ENCODE assay signal across 28 mouse cellular contexts in the genomic region with DNA sequence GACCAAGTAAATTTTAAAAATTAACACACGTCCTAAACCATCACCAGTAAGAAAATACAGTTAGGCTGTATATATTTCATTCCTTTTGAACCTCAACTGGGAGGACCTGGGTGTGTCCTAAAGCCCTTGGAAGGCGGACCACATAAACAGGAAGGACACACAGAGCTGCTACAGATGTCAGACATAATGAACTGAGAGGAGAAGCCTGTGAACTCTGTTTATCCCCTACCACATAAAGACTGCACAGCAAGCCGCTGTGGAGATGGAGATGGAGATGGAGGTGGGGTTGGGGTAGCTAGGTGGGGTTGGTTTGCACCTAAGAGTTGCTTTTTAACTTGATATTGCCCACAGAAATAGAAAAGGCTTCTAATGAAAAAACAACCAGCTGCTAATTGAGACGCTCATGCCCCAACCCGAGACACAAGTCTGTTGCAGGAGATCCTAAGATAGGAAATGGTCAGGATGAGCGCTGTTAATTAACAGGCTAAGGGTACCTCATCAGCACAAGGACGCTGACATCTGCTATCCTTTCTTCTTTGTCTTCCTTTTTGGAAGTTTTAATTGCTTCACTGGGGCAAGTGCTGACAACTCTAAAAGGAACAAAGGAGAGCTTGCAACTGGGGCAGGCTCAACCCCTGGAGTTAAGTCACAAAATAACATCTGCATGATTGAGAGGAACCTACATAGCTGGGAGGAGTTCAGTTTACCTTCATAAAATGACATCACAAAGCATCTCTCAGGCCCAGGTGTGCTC.
DNase-seq lines count a peak whose midpoint lies in the region; ATAC-seq and TF ChIP-seq lines count a peak whose summit lies in the region.
"Had no signal": no experiment of that assay in that cellular context is flagged by ENCODE, and none has a peak within 500 bp of the region (broad histone marks: within the 10 kb centered on the region; RNA-seq: fewer than 3 reads in every experiment).

No protein-coding gene starts in this region.

- peaks cover 9% of the 10 kb centered on the region; the same call in 1 of the 2 replicates for H3K4me1 ChIP-seq in lung, embryonic 14.5 days (ENCODE audit: insufficient read depth)
- no peaks in the 10 kb centered on the region; the same call in 1 of the 2 replicates for H3K4me1 ChIP-seq in lung, adult 2 months (ENCODE audit: control insufficient read depth, insufficient read depth, low read length)
- H3K4me1 ChIP-seq in ES-E14 (ENCODE audit: control insufficient read depth in 2 of 2, insufficient read depth in 2 of 2, low read length in 2 of 2, poor library complexity in 1 of 2), result peaks cover 2 to 5% of the 10 kb centered on the region in 2 experiments; a peak in 2 of 4 replicates
- H3K4me1 ChIP-seq in embryonic facial prominence, embryonic 15.5 days, result peaks cover 13% of the 10 kb centered on the region
- H3K4me1 ChIP-seq: heart, embryonic 12.5 days; liver, embryonic 12.5 days had no signal

- no peak overlapping the region for H3K9ac ChIP-seq in lung, embryonic 14.5 days
- H3K9ac ChIP-seq in ES-E14 (ENCODE audit: insufficient read depth, low read depth, low read length, poor library complexity, severe bottlenecking), result no peak overlapping the region
- H3K9ac ChIP-seq in embryonic facial prominence, embryonic 15.5 days, result no peak overlapping the region
- H3K9ac ChIP-seq: heart, embryonic 12.5 days; hindbrain, embryonic 14.5 days; liver, embryonic 12.5 days; liver, postnatal 0 days; midbrain, embryonic 13.5 days; neural tube, embryonic 13.5 days had no signal

- TF ChIP-seq CTCF in lung, embryonic 14.5 days (IDR thresholded peaks at IDR 0.05; ENCODE audit: low read depth), result no peak
- no peak for TF ChIP-seq CTCF in lung, adult 2 months (IDR thresholded peaks at IDR 0.05; ENCODE audit: insufficient read depth, low read length)

- no peaks in the 10 kb centered on the region for H3K9me3 ChIP-seq in lung, embryonic 14.5 days (ENCODE audit: low read depth, low read length)
- no peaks in the 10 kb centered on the region for H3K9me3 ChIP-seq in ES-E14 (ENCODE audit: control insufficient read depth, insufficient read depth, low read depth, low read length)
- no peaks in the 10 kb centered on the region for H3K9me3 ChIP-seq in embryonic facial prominence, embryonic 15.5 days (replicated peaks)
- H3K9me3 ChIP-seq: forebrain, embryonic 10.5 days; heart, embryonic 12.5 days; liver, embryonic 12.5 days; midbrain, embryonic 13.5 days; neural tube, embryonic 13.5 days had no signal

- 42% methylated on average over 7 of the region's 7 CpGs for WGBS in lung, embryonic 14.5 days
- 46% methylated on average over 7 of the region's 7 CpGs for WGBS in lung, adult 2 months
- 62% methylated on average over 7 of the region's 7 CpGs for WGBS in embryonic facial prominence, embryonic 15.5 days

- no peaks in the 10 kb centered on the region for H3K36me3 ChIP-seq in lung, embryonic 14.5 days (ENCODE audit: insufficient read depth)
- H3K36me3 ChIP-seq in ES-E14 (ENCODE audit: control insufficient read depth, insufficient read depth, low read length, poor library complexity, severe bottlenecking), result no peaks in the 10 kb centered on the region
- H3K36me3 ChIP-seq in embryonic facial prominence, embryonic 15.5 days, result no peaks in the 10 kb centered on the region
- H3K36me3 ChIP-seq: forebrain, embryonic 10.5 days; heart, embryonic 12.5 days; liver, embryonic 12.5 days; midbrain, embryonic 13.5 days; neural tube, embryonic 13.5 days had no signal

- no peak overlapping the region for H3K27ac ChIP-seq in lung, embryonic 14.5 days (ENCODE audit: low read depth)
- H3K27ac ChIP-seq in ES-E14 (ENCODE audit: insufficient read depth, low read depth, low read length, poor library complexity, severe bottlenecking), result 0 out of 2 replicates have a peak overlapping the region, but pooled peaks have one; percentile 44
- peak overlapping the region; percentile 51 for H3K27ac ChIP-seq in embryonic facial prominence, embryonic 15.5 days (replicated peaks)
- H3K27ac ChIP-seq: forebrain, embryonic 10.5 days; hindbrain, embryonic 14.5 days; layer of hippocampus, adult 2 months; liver, embryonic 12.5 days; neural tube, embryonic 13.5 days had no signal

- peak; percentile 74 for ATAC-seq in lung, embryonic 14.5 days (ENCODE audit: insufficient read depth)
- ATAC-seq in embryonic facial prominence, embryonic 15.5 days (ENCODE audit: insufficient number of reproducible peaks, low FRiP score, low TSS enrichment, low read depth), result no peak
- ATAC-seq: forebrain, embryonic 16.5 days; intestine, postnatal 0 days; liver, embryonic 12.5 days; liver, postnatal 0 days; midbrain, embryonic 13.5 days; Patski had no signal

- no peak overlapping the region for H3K4me2 ChIP-seq in lung, embryonic 14.5 days
- H3K4me2 ChIP-seq in embryonic facial prominence, embryonic 15.5 days (replicated peaks), result no peak overlapping the region
- H3K4me2 ChIP-seq: heart, embryonic 12.5 days; hindbrain, embryonic 14.5 days; liver, embryonic 12.5 days; midbrain, embryonic 13.5 days; neural tube, embryonic 13.5 days had no signal

- in situ Hi-C loops in ES-E14 (cut with MboI; ENCODE audit: low sequenced_read_pairs in 2 of 2, unreplicated experiment in 2 of 2), result loop anchor here in 1 of 2 experiments (25.0 kb wide), 1 partner anchor 476 kb away; the partner anchor contains the start of gene Tgfb2

- no peak overlapping the region for H3K4me3 ChIP-seq in lung, embryonic 14.5 days (ENCODE audit: low read depth, low read length)
- H3K4me3 ChIP-seq in lung, adult 2 months (replicated peaks; ENCODE audit: extremely low read depth, low read depth, low read length), result no peak overlapping the region
- H3K4me3 ChIP-seq in ES-E14 (ENCODE audit: insufficient read depth in 1 of 2, low read depth in 1 of 2, low read length in 2 of 2, poor library complexity in 1 of 2, severe bottlenecking in 1 of 2), result no peak overlapping the region
- no peak overlapping the region for H3K4me3 ChIP-seq in embryonic facial prominence, embryonic 15.5 days (replicated peaks)
- H3K4me3 ChIP-seq: forebrain, embryonic 10.5 days; heart, embryonic 12.5 days; layer of hippocampus, adult 2 months; liver, embryonic 12.5 days; midbrain, embryonic 13.5 days; neural tube, embryonic 13.5 days had no signal

- DNase-seq in lung, embryonic 14.5 days, result peak; percentile 78
- no peak for DNase-seq in lung, adult 2 months
- peak; percentile 30 for DNase-seq in ES-E14 (ENCODE audit: low read depth, low spot score)
- DNase-seq in lung, postnatal 36 days, result peak; percentile 9
- DNase-seq in spleen, postnatal 10 days (ENCODE audit: low spot score in 2 of 2), result no peak
- no peak for DNase-seq in adrenal gland, postnatal 25 days
- no peak for DNase-seq in cerebellum, postnatal 25 days
- DNase-seq: B cell, adult 2 months; cerebellum, adult 2 months; cerebellum, postnatal 14 days; gastrocnemius, postnatal 14 days; kidney, adult 9 months; kidney, postnatal 25 days; left cerebral cortex, postnatal 4 days; liver, postnatal 0 days; right cerebral cortex, postnatal 25 days; thymus, postnatal 14 days had no signal

- no peaks in the 10 kb centered on the region for H3K27me3 ChIP-seq in lung, embryonic 14.5 days (ENCODE audit: insufficient read depth, low read length)
- H3K27me3 ChIP-seq in embryonic facial prominence, embryonic 15.5 days, result no peaks in the 10 kb centered on the region
- H3K27me3 ChIP-seq: heart, embryonic 12.5 days; liver, embryonic 12.5 days; midbrain, embryonic 13.5 days; neural tube, embryonic 13.5 days; Patski had no signal

- no peak for TF ChIP-seq POLR2A in lung, adult 2 months (IDR thresholded peaks at IDR 0.05; ENCODE audit: borderline replicate concordance, extremely low read depth, low read depth, low read length)

TF ChIP-seq in ES-E14, 5 proteins besides CTCF, POLR2A, EP300 and RAD21:
- TF ChIP-seq MAFK (IDR thresholded peaks at IDR 0.05; ENCODE audit: insufficient read depth, low read depth, low read length) (no peak), ZC3H11A (IDR thresholded peaks at IDR 0.05; ENCODE audit: borderline replicate concordance, low read depth, low read length) (no peak), CHD2 (IDR thresholded peaks at IDR 0.05; ENCODE audit: low read depth, low read length) (no peak), ZNF384 (IDR thresholded peaks at IDR 0.05; ENCODE audit: low read depth, low read length) (no peak), HCFC1 (IDR thresholded peaks at IDR 0.05; ENCODE audit: borderline replicate concordance, insufficient read depth, low read length) (no peak)

Comparison
In these comparisons a context has a peak if more than half of its experiments do, and no peak if none do; other contexts are left out.
1. DNase-seq: peak in lung, embryonic 14.5 days (single experiment), ES-E14 (single experiment) and lung, postnatal 36 days (single experiment); none in lung, adult 2 months (single experiment), spleen, postnatal 10 days (0 of 2), adrenal gland, postnatal 25 days (single experiment) and cerebellum, postnatal 25 days (0 of 2).